Mouse (Mus musculus): ENCODE data around the gene Lsm4. TPM values are rescaled to one million over a fixed set of nuclear protein-coding genes. Genes with fewer than 3 reads are reported as not detected.

The Lsm4 gene
- total and polyA plus RNA-seq, 3 experiments, result 143 to 240 (median 168) TPM

- H3K36me3 ChIP-seq (replicated peaks in 1 of 2; ENCODE audit: control insufficient read depth in 1 of 2, insufficient read depth in 1 of 2, low read length in 1 of 2), result no peaks in the 10 kb centered on the region
- DNase-seq (ENCODE audit: extremely low read depth), result no peak
- no peak overlapping the region for H3K27ac ChIP-seq (ENCODE audit: insufficient read depth, low read depth)
- in situ Hi-C loops (cut with MboI; ENCODE audit: low pct_ligation_motif_present, low pct_unique_long_range_greater_than_20kb, low sequenced_read_pairs), result no loop called here
- dilution Hi-C loops (cut with MboI; ENCODE audit: extremely low pct_ligation_motif_present, extremely low pct_unique_long_range_greater_than_20kb, low sequenced_read_pairs), result no loop called here
- no peak overlapping the region for H3K4me2 ChIP-seq (ENCODE audit: insufficient read depth, low read depth, poor library complexity, severe bottlenecking)
- H3K4me3 ChIP-seq (replicated peaks in 1 of 3; ENCODE audit: low read depth in 2 of 3, low read length in 2 of 3, poor library complexity in 1 of 3), result no peak overlapping the region
- peaks cover 6 to 33% of the 10 kb centered on the region in 2 experiments for H3K4me1 ChIP-seq (ENCODE audit: control insufficient read depth in 1 of 2, insufficient read depth in 2 of 2)
- no peak for TF ChIP-seq CTCF (conservative IDR thresholded peaks at IDR 0.05 in 1 of 2, IDR thresholded peaks at IDR 0.05 in 1 of 2; ENCODE audit: low read depth in 2 of 2, low read length in 2 of 2)
- TF ChIP-seq MXI1 (IDR thresholded peaks at IDR 0.05; ENCODE audit: low read depth, low read length), result no peak
- TF ChIP-seq ZC3H11A (IDR thresholded peaks at IDR 0.05; ENCODE audit: low read depth, low read length), result no peak
- TF ChIP-seq USF1 (IDR thresholded peaks at IDR 0.05; ENCODE audit: low read depth, low read length), result no peak
- TF ChIP-seq NRF1 (IDR thresholded peaks at IDR 0.05; ENCODE audit: low read depth, low read length), result no peak
- TF ChIP-seq ZKSCAN1 (IDR thresholded peaks at IDR 0.05; ENCODE audit: borderline replicate concordance, low read depth, low read length), result no peak
- no peak for TF ChIP-seq E2F4 (IDR thresholded peaks at IDR 0.05; ENCODE audit: insufficient replicate concordance, low read depth, low read length)
- no peak for TF ChIP-seq CHD2 (IDR thresholded peaks at IDR 0.05; ENCODE audit: low read length)
- TF ChIP-seq TCF12 (IDR thresholded peaks at IDR 0.05; ENCODE audit: low read depth, low read length), result no peak
- TF ChIP-seq MAX (IDR thresholded peaks at IDR 0.05; ENCODE audit: low read length), result no peak
- TF ChIP-seq POLR2AphosphoS2 (IDR thresholded peaks at IDR 0.05; ENCODE audit: low read depth, low read length), result no peak
- TF ChIP-seq UBTF (IDR thresholded peaks at IDR 0.05; ENCODE audit: low read depth, low read length), result no peak
- no peak for TF ChIP-seq SIN3A (IDR thresholded peaks at IDR 0.05; ENCODE audit: low read length)
- no peak for TF ChIP-seq POLR2A (IDR thresholded peaks at IDR 0.05; ENCODE audit: low read depth, low read length)
- no peak for TF ChIP-seq MYC (IDR thresholded peaks at IDR 0.05; ENCODE audit: low read depth, low read length)
- TF ChIP-seq RAD21 (IDR thresholded peaks at IDR 0.05; ENCODE audit: low read depth, low read length), result no peak
- no peak for TF ChIP-seq BHLHE40 (IDR thresholded peaks at IDR 0.05; ENCODE audit: low read depth, low read length)
- TF ChIP-seq EP300 (IDR thresholded peaks at IDR 0.05; ENCODE audit: low read length), result no peak
- no peaks in the 10 kb centered on the region for H3K79me2 ChIP-seq (replicated peaks; ENCODE audit: control insufficient read depth, extremely low read depth, insufficient read depth, poor library complexity, severe bottlenecking)
- peaks cover 12% of the 10 kb centered on the region for H3K27me3 ChIP-seq (replicated peaks)
- no peaks in the 10 kb centered on the region for H3K9me3 ChIP-seq (replicated peaks; ENCODE audit: low read length)
- no peak overlapping the region for H3K9ac ChIP-seq (ENCODE audit: insufficient read depth, low read depth)
Observed at GRCm38 (mm10) chr8:70721601-70722000, 48.6 kb downstream of the Lsm4 start.

DNA sequence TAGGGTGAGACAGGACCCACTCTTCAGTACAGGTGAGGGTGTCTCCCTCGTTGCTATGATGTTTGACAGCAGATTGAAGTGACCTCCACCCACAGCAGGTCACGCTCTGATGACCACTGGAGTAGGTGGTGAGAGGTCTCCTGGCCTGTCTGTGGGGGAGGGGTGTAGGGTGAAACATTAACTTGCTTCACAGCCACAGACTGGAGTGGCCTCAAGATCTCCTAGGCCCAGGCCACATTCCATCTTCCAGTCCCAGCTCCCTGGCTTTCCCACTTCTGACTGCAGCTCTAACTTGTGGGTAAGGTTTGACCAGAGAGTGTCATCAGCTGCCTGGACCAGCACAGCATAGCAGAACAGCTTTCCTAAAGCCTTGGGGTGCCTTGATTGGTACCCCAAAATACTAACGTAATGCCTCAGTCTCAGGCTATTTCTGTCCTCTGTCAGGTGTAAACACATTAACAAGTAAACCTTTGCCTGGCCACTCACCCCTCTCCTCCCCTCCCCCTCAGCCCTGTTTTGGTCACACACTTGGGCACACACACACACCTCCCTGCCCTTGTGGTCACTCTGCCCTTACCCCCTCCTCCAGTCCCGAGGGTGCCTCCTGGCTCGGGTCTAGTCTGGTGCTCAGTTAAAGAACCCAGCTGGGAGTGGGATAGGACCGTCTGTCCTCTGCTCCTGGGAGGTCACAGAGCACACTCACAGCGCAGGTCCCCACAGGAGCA, 50.6 kb downstream of the Lsm4 start, which contains the start of gene Pde4c:
Gene Pde4c, plus strand, starts transcription at position 235 of the 725 bp plus-strand sequence.
- no peak for DNase-seq (ENCODE audit: extremely low read depth)
- Histone ChIP-seq H3K9ac (ENCODE audit: insufficient read depth, low read depth) (no peak within 1 kb of the TSS), H3K27ac (ENCODE audit: insufficient read depth, low read depth) (no peak within 1 kb of the TSS), H3K4me1 (ENCODE audit: control insufficient read depth in 1 of 2, insufficient read depth in 2 of 2) (peaks cover 6 to 30% of the 10 kb centered on the region in 2 experiments; a peak in 3 of 4 replicates), H3K4me3 (replicated peaks in 1 of 3; ENCODE audit: low read depth in 2 of 3, low read length in 2 of 3, poor library complexity in 1 of 3) (no peak within 1 kb of the TSS), H3K27me3 (replicated peaks) (peaks cover 4% of the 10 kb centered on the region), H3K4me2 (ENCODE audit: insufficient read depth, low read depth, poor library complexity, severe bottlenecking) (no peak within 1 kb of the TSS), H3K9me3 (replicated peaks; ENCODE audit: low read length) (no peaks in the 10 kb centered on the region), H3K36me3 (replicated peaks in 1 of 2; ENCODE audit: control insufficient read depth in 1 of 2, insufficient read depth in 1 of 2, low read length in 1 of 2) (no peaks in the 10 kb centered on the region), H3K79me2 (replicated peaks; ENCODE audit: control insufficient read depth, extremely low read depth, insufficient read depth, poor library complexity, severe bottlenecking) (no peaks in the 10 kb centered on the region)
- dilution Hi-C loops (cut with MboI; ENCODE audit: extremely low pct_ligation_motif_present, extremely low pct_unique_long_range_greater_than_20kb, low sequenced_read_pairs), result no loop called here
- TF ChIP-seq MAFK (IDR thresholded peaks at IDR 0.05; ENCODE audit: insufficient replicate concordance, low read length) (no peak), MEF2A (IDR thresholded peaks at IDR 0.05; ENCODE audit: borderline replicate concordance, low read depth, low read length) (no peak), GABPA (IDR thresholded peaks at IDR 0.05; ENCODE audit: insufficient replicate concordance, low read depth, low read length) (no peak), ZC3H11A (IDR thresholded peaks at IDR 0.05; ENCODE audit: low read depth, low read length) (no peak), BHLHE40 (IDR thresholded peaks at IDR 0.05; ENCODE audit: low read depth, low read length) (no peak), E2F4 (IDR thresholded peaks at IDR 0.05; ENCODE audit: insufficient replicate concordance, low read depth, low read length) (no peak), NELFE (IDR thresholded peaks at IDR 0.05; ENCODE audit: low read depth, low read length) (no peak), MXI1 (IDR thresholded peaks at IDR 0.05; ENCODE audit: low read depth, low read length) (no peak), EP300 (IDR thresholded peaks at IDR 0.05; ENCODE audit: low read length) (no peak), ELF1 (IDR thresholded peaks at IDR 0.05; ENCODE audit: low read depth, low read length) (no peak), CHD1 (IDR thresholded peaks at IDR 0.05; ENCODE audit: low read depth, low read length) (no peak), RCOR1 (conservative IDR thresholded peaks at IDR 0.05; ENCODE audit: low read depth, low read length) (no peak), POLR2AphosphoS2 (IDR thresholded peaks at IDR 0.05; ENCODE audit: low read depth, low read length) (no peak), USF1 (IDR thresholded peaks at IDR 0.05; ENCODE audit: low read depth, low read length) (no peak), NRF1 (IDR thresholded peaks at IDR 0.05; ENCODE audit: low read depth, low read length) (no peak), PAX5 (IDR thresholded peaks at IDR 0.05; ENCODE audit: low read length) (0 out of 2 replicates have a peak, but pooled peaks have one; percentile 41), CHD2 (IDR thresholded peaks at IDR 0.05; ENCODE audit: low read length) (0 out of 2 replicates have a peak, but pooled peaks have one; percentile 26)
- in situ Hi-C loops (cut with MboI; ENCODE audit: low pct_ligation_motif_present, low pct_unique_long_range_greater_than_20kb, low sequenced_read_pairs), result no loop called here
